Mouse (Mus musculus) heart, postnatal 25 days (tissue): ENCODE measurements around the gene Josd1. TPM values are rescaled to one million over a fixed set of nuclear protein-coding genes. Genes with fewer than 3 reads are reported as not detected.
A peak's percentile ranks its signal among the peaks of the same experiment; 100 is the strongest.

Source experiments
- DNase-seq: peaks from one replicate; pipeline ENCODE4 v3.0.0; 2022; ENCODE audit warnings: low spot score
- intact Hi-C: fragments of 180-260 bp; cut with DNase I; formaldehyde crosslinking; loops from one replicate; pipeline ENCODE4 v1.15.1; 2025
- total RNA-seq, 2 experiments: library from RNA; stranded (reverse); gene quantifications; 2 replicates each; pipeline ENCODE4 v1.2.3; 2021

Gene Josd1
- total RNA-seq: 10 to 100 TPM; 23.6 to 26.4 TPM

DNA sequence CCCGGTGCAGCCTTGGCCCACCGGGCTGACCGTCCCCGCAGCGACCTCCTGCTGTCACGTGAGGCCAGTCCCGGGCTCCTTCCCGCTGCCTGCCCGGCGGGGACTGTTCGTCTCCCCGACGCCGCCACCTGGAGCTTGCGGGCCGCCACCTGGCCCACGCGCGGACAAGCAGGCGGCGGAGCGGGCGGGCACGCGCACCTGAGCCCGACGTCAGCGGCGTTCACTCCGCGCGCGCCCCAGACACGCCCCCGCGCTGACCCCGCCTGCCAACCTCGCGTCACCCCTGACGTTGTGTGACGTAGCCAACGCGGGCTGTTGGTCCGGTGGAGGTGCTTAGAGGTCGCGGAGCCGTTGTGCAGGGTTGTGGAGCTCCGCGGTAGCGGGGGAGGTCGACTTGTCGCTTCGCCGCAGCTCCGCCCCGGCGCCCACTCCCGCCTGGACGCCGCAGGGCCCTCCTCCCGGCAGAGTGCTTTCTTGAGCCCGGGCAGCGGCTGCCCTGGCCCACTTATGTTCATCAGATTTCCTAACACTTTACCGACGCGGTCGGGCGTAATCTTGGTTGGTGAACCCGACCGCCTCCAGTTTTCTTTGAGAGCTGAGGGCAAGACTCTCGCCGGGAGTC, at the start of gene Josd1:
Josd1 (minus strand) TSS at position 274 of the 622 bp plus-strand sequence.
- intact Hi-C loops: loop anchor here (2.0 kb wide), 1 partner anchor 15 kb away; no protein-coding TSS in a partner anchor
- peak; percentile 92 for DNase-seq

DNA sequence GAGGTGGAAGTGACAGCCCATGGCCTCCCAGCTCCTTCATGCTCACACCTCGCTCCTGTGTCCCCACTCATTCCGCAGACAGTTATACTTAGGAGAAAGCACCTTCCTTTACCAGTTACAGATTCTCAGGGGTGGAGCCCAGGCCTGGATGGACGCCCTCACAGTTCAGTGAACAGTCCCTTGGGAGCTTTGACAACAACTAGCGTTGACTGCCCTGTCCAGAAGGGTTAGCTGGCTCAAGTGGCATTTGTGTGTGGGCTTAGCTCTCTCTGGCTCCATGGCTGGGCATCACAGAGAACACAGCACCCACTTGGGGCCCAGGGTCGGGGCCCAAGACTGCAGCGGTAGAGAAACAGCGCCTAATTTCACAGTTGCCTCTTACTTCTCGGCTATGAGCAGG, 46.6 kb upstream of the Josd1 start:
- DNase-seq: no peak
- intact Hi-C loops: no loop called here

DNA sequence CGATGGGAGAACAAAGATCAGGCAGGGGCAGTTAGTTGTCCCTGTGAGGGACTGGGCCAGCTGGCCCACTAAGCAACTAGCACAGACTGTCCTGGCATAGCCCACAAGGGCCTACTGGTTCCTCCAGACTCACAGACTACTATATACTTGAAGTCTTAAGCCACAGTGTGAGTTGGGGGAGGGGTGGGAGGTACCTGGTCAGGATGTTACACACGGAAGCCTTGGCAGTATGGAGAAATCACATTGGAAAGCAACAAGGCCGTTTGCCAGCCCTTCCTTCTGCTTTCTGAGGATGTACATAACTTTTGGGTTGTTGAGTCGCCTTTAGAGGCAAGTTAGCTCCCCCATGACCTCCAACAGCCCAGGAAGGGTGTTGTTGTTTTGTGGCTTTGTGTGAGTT, 45.9 kb upstream of the Josd1 start:
- no peak for DNase-seq
- intact Hi-C loops: no loop called here

DNA sequence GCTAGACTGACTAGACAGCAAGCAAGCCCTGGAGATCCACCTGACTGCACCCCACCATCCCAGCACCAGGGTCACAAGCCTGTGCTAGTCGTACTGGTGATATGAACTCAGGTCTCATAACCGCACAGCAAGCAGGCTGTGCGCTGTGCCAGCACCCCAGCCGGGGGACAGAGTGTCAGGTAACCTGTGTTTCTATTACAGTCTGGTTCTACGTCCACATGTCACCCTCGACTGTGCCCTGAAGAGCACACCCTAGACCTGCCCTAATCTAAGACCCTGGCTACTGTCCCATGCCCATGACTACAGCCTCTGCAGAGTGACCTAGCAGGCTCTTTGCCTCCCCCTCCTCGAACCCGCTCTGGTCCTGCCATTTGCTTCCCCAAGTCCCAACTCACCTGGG, 45.5 kb upstream of the Josd1 start:
- DNase-seq: no peak
- intact Hi-C loops: no loop called here

DNA sequence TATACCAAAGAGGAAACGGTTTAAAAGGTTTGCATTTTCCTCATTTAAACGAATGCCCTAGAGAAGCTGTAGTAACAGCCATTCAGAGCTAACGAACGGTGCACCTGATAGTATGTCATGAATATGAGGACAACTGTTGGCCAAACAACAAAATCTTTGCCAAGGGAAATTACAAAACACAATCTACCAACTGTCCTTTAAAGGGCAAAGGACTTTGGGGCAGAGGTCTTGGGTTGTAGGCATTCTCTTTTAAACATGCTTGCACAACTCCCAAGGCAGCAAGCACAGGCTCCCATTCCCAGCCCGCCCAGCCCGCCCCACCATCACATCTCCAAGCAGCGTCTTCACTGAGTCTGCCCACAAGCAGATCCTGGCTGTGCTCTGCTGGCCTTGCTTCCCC, 43.8 kb upstream of the Josd1 start:
- intact Hi-C loops: no loop called here

DNA sequence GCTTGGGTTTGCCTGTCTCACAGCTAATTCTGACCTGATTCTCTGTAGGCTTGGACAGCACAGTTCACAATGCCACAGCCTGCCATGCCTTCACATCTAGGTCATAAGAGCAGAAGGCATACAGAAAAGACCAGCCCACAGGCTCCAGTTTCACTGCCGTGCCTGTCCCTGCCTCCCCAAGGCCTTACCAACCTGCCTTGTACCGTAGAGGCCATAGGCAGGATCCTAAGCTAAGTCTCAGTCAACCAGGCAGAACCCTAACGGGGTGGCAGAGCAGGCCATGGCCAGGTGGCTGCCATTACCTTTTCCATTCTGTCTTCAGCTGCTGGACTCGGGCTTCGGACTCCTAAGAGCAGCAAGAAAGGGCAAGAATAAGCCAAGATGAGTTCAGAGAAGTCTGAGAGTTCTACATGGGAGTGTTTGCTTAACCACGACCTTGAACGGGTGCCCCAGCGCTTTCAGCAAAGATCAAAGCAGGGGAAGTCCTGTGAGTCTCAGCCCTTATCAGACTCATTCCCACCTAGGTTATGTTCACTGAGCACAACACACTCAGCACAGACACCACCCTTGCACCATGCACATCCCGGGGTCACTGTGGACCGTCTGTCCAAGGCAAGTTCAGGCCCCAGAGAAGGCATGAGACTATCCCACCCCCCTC, 41.1 kb upstream of the Josd1 start:
- intact Hi-C loops: loop anchor here (5.0 kb wide), 1 partner anchor 72 kb away; the partner anchor contains the start of genes Cby1 and Fam227a
- no peak for DNase-seq

More for the DNA sequence above, 43.8 kb upstream of the Josd1 start:
- no peak for DNase-seq

DNA sequence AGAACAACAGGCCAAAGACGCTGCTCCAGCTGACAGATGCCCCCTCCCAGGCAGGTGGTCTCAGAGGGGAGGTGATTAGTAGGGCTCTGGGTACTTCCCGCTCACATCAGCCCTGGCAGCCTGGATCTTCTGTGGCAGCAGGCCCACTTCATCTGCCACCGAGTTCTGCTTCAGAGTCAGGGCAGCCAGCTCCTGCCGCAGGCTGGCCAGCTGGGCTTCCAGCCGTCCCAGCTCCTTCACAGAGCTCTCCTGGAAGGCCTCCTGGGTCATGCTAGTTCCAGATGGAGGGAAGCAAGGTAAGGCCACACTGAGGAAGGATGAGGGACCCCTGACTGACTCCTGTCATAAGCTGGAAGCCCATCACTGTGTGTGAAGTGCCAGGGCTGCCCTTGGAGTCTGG, 40.6 kb upstream of the Josd1 start:
- no peak for DNase-seq
- intact Hi-C loops: loop anchor here (5.0 kb wide), 1 partner anchor 71 kb away; the partner anchor contains the start of genes Cby1 and Fam227a

DNA sequence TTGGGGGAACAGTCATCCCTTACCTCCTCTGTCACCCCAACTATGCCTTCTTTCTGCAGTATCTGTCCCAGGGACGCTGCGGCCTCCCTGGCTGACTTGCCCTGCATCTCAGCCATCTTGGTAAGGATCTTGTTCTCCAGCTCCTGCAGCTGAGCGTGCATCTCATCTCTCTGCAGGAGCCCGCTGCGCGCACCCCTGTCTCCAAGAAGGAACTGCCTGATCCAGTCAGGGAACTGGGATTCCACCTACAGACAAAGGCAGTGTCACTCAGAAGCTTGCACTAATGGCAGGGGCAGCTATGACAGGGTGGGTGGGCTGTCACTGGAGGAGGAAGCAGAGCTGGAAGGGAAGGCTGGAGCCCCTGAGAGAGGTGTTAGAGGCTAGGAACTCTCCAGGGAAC, 40.1 kb upstream of the Josd1 start:
- DNase-seq: no peak
- intact Hi-C loops: loop anchor here (5.0 kb wide), 1 partner anchor 71 kb away; the partner anchor contains the start of genes Cby1 and Fam227a

DNA sequence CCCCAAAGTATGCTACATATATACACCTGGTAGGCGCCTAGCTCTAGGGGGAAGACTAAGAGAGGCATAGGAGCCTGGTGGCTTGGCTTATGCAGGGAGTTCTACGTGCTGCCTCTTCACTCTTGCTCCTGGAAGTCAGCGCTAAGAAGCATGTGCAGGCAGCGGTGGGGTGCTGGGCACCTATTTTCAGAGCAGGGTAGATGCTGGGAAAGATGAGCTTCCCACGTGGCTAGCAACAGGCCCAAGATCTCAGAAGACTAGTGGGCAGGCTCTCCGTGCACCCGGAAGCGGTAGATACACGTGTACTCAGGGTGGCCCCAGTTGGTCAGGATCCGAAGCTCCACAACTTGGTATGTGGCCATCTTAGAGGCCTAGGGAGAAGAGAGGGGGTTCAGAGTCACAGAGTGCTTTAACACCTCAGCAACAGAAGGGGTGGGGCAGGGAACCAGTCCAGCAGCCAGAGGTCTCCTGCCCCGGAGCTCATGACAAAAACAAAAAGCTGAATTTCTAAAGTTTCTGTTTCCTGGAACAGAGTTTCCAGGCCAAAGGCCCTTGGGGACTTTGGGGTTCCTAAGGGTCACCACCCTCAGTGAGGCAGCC, 37.6 kb upstream of the Josd1 start:
- DNase-seq: no peak
- intact Hi-C loops: loop anchor here (5.0 kb wide), 1 partner anchor 68 kb away; the partner anchor contains the start of genes Cby1 and Fam227a

DNA sequence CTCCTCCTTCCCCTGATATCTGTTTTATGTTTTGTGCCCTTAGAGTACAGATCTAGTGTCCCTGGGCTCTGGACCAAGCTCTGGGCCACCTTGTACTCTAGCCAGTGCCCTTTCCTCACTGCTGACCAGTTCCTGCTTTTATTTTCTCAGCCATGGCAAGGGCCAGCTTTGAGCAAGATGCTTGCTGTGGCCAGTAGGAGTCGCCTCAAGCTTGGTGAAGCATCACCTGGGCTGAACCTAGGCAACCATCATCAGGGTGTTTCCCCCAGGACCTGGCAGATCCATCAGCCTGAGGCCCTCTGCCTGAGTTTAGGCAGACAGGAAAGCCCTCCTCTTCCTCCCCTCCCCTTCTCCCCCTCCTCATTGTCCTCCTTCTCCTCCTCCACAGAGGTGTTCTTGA, 35.7 kb upstream of the Josd1 start:
- intact Hi-C loops: no loop called here
- no peak for DNase-seq

DNA sequence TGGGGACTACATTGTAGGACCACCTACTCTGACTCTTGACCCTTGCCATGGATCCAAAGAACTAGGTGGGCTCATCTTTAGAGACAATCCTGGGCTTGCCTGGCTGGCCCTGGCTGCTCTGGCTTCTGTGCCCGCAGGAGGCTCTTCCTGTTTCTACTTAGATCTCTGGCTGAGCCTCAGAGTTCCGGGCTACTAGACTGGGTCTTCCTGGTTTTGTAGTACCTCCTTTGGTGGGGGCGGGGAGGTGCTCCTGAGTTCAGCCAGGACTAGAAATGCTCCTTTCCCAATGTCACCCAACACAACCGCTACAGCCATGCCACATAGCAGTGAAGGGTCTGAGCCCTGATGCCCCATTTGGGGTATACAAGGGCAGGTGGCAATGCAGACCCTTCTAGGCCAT, 33.1 kb upstream of the Josd1 start:
- intact Hi-C loops: no loop called here
- no peak for DNase-seq

DNA sequence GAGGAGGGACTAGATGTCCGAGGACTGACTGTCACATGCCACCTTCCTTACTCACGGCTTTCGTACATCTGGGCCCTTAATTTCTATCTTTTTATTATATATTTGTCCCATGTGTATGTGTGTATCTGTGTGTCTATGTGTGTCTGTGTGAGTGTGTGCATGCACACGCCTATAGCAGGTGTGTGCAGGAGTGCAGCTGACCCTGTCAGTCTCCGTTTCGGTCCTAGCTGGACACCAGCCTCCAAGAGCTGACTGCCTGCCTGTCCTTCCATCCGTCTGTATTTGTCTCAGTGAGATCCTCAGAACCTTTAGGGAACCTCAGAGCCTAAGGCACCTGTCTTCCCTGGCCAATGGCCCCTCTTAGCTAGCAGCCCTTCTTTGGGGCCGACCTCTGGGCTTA, 32.5 kb upstream of the Josd1 start:
- intact Hi-C loops: no loop called here
- DNase-seq: no peak

DNA sequence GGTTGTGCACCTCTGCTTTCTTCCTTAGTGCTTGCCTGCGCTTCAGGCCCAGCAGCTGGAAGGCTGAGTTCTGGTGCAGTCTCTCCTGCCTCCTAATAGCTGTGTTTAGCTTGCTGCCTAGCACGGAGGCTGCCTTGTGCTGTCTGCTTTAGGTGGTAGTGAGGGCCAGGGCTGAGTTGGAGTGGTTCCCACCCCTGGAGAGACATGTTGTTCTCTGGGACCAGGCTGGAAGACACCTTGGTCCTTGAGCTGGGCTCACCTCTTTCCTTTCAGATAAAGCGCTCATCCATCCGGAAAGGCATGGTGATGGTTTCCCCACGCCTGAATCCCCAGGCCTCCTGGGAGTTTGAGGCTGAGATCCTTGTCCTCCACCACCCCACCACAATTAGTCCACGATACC, 29.0 kb upstream of the Josd1 start:
- intact Hi-C loops: no loop called here
- no peak for DNase-seq

DNA sequence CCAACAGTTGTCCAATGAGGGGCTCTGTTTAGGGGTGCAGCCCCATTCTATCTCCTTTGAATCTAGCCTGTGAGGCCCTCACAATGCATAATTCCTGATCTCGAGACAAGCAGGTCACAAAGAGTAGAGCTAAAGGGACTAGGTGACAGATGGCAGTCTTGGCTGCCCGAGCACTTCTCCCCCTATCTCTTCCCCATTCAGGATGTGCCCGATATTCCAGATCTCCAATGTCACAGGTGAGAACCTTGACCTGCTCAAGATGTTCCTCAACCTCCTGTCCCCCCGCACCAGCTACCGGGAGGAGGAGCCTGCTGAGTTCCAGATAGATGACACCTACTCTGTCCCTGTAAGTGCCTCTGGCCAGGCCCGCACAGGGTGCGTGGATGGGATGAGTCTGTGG, 27.9 kb upstream of the Josd1 start:
- DNase-seq: no peak
- intact Hi-C loops: no loop called here

DNA sequence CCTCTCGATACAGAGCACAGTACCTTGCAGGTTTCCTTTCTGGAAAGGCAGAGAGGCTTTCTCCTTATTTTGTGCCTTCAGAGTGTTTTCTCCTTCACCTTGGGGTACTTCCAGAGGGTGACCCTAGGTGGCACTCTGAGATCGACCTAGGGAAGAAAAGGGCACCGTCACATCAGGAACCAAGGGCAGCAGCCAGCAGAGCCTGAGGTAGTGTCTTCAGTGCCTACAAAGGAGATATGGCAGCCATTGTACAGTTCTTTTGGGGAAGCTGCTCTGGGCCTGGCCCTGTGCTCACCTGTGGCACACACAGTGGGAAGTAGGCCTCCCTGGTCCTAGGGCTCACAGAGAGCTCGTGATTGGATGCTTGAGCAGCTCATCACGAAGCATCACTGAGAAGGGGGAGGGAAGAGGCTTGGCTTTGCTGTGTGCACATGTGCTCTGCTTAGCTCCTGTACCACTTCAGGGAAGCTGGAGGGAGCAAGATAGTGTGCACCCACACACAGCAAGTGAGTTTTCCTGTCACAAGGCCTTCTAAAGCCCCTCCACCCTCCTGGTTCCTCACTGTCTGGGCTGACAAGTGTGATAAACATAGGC, 20.6 kb upstream of the Josd1 start:
- no peak for DNase-seq
- intact Hi-C loops: no loop called here

DNA sequence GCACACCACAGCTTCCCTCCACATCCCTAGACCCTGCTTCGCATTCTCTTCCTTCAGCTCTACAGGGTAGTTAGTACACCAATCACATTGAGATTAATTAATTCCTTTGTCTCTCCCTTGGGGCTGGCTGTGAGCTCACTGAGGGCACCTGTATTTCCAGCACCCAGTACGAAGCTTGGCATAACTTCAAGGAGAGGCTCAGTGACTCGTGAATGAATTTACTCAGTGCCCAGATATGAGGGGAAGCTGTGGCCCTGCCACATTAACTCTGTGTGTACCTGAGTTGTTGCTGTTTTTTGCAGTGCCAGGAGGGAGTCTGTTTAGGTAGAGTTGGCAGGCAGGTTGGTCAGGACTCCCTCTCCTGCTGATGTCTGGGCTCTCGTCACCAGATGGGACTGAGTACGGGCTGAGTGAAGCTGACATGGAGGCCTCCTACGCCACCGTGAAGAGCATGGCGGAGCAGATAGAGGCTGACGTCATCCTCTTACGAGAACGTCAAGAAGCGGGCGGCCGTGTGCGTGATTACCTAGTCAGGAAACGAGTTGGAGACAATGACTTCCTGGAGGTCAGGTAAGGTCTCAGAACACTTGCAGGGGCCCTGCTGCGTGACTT, 19.0 kb upstream of the Josd1 start:
- intact Hi-C loops: no loop called here
- DNase-seq: no peak

DNA sequence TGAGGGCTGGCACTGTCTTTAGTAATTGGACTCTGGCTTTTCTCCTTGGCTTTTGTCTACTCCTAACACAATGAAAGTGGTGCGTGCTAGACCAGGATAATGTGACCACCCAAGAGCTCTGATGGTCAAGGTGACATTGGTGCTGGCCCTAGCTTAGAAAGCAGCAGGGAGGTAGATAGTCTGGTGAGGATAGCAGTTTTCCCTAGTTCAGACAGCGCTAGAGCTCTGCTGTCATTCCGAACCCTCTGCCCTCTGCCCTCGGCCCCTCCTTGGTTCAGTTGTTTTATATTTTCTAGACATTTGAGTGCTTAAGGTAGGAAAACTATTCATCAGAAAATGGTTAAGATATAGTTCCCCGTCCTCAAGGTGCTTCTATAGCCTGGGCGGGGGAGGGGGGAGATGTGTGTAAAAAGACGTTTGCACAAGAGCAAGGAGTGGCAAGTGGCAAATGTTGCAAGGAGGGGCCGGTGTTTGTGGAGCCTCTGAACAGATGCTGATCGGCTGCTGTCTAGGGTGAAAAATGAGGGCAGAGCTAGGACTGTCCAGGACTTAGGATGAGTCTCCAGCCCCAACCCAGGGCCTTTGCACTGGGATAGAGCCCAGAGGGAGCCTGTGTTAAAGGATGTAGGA, 10.0 kb upstream of the Josd1 start:
- intact Hi-C loops: no loop called here
- no peak for DNase-seq

DNA sequence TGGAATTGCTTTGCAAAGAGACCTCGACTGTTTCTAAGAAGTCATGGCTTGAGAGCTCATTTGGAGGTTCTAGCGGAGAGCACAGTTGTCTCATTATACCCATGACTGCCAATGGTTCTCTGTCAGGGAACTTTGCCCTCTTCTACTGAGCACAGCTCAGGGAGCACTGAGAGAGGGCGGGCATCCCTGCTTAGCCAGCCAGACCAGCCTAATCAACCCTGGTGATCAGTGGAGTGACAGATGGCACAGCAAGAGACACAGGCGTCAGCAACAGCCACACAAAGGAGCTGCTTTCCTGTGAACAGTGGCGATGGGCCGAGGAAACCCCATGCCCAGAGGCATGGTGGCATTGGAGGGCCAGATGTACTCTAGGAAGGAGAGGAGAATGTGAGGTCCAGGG, 9.3 kb upstream of the Josd1 start:
- no peak for DNase-seq
- intact Hi-C loops: no loop called here

DNA sequence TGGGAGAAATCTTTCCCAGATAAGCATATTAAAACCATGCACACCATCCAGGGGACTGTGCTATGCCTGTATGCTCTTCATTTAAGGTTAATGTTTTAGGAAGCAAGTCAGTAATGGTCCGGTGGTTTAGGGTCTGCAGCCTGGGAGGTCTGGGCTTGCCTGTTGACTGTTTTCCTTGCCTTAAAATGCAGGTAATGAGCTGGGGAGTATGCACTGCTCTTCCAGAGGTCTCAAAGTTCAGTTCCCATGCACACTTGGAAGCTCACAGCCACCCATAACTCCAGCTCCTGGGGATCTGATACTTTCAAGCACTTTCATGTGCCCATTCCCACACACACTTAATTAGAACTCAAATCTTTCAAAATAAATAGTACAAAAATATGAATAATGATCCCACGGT, 8.8 kb upstream of the Josd1 start:
- no peak for DNase-seq
- intact Hi-C loops: no loop called here

DNA sequence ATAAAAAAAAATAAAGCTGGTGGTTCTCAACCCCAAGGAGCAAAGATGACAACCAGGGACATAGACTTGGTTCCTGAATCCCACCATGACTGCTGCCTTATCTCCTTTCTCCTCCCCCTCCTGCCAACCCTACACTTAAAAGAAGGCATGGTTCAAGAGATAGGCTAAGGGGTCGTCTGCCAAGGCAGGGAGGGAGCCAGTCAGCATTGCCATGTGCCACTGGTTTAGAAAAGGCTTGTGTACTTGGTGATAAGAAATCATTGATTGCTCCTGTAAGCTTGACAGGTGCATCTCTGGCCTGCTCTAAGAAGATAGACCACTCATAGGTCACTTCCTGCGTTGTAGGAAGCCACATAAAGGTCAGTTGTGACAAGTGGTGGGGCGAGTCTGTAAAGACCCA, 7.8 kb upstream of the Josd1 start:
- intact Hi-C loops: no loop called here
- DNase-seq: no peak
